Mouse (Mus musculus): ENCODE data around the gene Fcgrt.
"Not testable (repeated sequence)": the region's sequence is repeated elsewhere in the genome, so short reads cannot be mapped to it uniquely, and the experiment has no call there.

Gene Fcgrt

DNA sequence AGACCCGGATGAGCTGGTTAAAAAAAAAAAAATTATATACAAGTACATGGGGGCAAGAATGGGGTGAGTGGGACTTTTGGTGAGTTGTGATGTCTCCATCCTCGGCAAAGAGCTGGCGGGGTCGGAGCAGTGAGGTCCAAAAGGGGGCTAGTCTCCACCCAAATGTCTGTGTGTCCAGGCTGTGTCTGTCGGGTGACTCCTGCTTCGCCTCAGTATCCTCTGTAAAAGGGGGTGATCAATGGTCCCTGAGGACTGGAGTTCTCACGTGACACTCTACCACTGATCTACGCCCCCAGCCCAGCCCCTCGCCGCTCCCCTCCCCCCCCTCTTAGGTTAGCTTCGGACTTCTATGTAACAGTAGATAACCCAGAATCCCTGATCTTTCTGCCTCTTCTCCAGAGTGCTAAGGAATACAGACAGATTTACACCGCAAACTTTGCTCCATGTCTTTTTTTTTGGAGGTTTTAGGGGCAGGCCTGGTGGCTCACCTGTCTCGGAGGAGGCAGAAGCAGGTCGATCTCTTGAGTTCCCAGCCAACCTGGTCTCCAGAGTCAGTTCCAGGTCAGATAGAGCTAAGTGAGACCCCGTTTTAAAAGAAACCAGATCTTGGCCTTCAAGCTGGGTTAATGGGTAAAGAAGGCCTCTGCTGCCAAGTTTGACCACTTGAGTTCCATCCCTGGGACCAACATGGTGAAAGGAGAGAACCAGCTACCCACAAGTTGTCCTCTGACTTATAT, 26.3 kb upstream of the Fcgrt start:
- DNase-seq: no peak

DNA sequence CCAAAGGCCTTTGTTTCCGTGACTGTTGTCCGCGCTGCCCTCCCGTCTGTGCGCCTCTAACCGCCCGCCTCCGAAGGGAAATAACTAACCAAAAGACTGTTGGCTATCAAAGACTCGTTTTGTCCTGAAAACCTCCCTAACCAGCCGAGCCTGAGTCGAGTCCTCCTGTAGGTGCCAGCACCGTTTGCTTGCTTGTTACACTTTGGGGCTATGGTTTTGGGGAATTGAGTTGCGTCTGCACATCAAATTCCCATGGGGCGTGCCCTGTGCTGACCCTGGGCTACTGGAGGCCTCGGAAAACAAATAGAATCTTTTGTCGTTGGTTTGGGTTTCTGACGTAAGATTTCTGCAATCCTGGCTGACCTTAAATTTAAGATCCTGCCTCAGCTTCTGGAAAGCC, 25.7 kb upstream of the Fcgrt start:
- no peak for DNase-seq

DNA sequence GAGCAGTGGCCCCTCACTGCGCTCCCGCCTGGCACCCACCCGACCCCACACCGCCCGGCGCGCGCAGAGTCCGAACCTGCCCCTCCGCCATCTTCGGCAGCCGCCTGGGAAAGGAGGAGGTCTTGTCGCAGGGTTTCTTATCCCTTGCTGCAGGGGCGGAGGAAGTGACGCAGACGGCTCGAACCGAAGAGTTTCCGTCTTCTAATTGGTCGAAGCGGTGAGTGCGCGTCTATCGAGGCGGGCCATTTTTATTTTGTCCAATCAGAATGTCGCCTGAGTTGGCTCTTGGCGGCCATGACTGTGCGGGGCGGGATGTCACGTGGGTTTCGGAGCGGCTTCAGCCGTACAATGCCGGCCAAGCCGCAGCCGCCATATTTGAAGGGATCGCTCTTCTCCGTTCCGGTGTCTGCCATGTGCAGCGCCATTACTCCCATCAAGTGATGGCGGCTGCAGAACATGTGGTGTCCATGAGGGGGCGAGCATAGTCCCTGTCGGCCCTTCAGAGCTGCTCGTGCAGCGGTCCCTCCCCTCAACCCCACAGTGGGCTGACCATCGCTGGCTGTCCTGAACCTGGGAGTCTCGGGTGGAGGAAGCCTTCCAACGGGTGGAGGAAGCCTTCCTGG, 25.1 kb upstream of the Fcgrt start, which contains the start of gene Rpl13a:
TSS of gene Rpl13a (minus strand) at position 138 of the 623 bp plus-strand sequence.
- DNase-seq: peak; percentile 100

DNA sequence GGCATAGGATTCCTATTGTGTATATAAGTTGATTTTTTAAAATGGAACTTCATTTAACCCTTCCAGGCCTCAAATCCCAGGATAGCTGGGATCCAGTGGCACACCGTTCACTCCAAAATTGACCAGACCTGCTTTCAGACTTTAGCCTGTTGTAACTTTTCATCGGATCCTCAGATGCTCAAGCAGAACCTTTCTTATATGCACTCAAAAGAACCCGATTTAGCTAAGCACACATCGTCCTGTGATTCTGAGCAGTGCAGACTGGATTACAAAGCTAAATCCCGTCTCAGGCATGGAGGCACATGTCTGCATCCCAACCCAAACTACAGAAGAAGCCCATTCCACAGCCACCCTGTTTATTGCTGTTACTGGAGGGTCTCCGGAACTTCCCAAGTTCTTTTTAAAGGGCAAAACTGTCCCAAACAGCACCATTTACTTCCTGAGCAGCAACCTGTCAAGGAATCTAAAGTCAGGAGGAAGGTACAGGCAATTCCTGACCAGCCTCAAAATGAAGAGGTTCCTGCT, 24.1 kb upstream of the Fcgrt start:
- no peak for DNase-seq

DNA sequence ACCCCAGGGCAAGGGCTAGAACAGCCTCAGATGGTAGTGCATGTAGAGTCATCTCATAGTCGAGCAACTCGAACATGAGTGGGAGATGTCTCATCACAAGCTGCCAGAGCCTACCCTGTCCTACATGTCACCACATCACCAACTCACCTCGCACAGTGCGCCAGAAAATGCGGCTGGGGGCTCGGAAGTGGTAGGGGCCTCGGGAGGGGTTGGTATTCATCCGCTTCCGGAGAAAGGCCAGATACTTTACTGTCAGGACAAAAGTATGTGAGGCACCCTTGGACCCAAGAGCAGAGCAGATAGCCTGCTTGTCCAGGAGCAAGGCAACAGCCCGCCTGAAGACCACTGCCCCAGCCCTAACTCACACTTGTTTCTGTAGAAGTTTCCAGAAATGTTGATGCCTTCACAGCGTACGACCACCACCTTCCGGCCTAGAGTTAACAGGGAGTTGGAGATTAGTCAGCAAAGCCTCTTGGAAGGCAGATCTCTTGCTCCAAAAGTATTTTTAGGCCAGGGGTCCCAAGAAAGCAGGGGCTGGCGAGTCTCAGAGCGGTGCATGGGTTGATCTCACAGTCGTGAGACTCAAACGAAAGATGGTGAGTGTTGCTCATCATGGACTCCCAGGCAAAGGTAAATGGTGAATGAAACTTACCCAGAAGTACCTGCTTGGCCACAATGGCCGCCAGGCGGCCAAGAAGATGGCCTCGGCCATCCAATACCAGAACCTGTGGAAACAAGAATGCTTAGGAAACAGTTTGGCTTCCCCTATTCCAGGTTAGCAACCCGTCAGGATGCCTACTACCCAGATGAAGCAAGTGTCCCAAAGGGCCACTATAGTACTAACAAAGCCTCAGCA, 23.4 kb upstream of the Fcgrt start:
- DNase-seq: no peak

DNA sequence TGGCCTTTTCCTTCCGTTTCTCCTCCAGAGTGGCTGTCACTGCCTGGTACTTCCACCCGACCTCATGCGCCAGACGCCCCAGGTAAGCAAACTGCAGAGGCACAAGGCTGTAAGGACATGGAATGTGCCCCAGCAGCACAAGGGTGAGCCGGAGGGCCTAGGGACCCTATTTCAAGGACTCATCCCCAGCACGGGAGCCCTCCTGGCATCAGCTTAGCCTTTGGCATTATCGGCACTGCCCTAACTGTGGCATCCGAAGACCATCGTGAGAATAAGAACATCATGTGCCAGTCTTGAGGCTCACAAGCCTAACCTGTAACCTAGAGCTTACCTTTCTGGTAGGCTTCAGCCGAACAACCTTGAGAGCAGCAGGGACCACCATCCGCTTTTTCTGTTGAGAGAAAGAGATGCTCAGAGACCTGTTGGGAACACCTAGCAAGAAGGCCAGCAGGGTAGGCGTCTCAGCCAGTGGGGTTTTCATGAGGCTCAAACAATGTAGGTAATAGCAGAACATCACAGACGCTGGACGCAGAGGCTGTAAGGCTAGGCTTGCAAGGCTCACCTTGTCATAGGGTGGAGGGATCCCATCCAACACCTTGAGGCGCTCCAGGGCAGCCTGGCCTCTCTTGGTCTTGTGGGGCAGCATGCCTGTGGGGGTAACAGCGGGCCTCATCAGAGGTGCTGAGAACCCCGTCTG, 22.6 kb upstream of the Fcgrt start:
- no peak for DNase-seq

DNA sequence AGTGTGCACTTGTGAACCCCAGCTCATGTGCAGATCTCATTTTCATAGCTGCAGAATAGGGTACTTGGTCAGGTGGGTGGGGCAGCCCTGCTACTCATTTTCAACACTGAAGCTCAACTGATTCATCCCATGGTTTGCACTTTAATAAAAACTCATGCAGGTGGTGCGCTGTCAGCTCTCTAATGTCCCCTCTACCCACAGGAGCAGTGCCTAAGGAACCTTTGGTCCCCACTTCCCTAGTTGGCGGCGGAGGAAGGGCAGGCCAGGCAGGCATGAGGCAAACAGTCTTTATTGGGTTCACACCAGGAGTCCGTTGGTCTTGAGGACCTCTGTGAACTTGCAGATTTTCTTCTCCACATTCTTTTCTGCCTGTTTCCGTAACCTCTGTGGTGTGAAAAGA, 22.0 kb upstream of the Fcgrt start:
- not testable (repeated sequence) for DNase-seq

DNA sequence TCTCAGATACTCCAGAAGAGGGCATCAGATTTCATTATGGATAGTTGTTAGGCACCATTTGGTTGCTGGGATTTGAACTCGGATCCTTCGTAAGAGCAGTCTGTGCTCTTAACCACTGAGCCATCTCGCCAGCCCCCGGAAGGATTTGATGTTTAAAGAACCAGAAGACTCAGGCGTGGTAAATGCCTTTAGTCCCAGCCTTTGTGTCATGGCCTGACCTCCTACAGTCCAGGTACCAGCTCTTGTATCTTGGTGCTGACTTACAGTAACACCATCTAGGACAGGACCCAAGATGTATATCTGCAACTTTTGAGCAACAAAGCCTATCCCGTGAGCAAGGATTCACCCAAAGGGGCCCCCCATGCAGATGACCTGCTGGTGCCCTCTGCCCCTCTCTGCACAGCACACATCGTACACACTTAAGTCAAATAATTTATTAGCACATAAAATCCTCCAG, 21.5 kb upstream of the Fcgrt start:
- DNase-seq: no peak

DNA sequence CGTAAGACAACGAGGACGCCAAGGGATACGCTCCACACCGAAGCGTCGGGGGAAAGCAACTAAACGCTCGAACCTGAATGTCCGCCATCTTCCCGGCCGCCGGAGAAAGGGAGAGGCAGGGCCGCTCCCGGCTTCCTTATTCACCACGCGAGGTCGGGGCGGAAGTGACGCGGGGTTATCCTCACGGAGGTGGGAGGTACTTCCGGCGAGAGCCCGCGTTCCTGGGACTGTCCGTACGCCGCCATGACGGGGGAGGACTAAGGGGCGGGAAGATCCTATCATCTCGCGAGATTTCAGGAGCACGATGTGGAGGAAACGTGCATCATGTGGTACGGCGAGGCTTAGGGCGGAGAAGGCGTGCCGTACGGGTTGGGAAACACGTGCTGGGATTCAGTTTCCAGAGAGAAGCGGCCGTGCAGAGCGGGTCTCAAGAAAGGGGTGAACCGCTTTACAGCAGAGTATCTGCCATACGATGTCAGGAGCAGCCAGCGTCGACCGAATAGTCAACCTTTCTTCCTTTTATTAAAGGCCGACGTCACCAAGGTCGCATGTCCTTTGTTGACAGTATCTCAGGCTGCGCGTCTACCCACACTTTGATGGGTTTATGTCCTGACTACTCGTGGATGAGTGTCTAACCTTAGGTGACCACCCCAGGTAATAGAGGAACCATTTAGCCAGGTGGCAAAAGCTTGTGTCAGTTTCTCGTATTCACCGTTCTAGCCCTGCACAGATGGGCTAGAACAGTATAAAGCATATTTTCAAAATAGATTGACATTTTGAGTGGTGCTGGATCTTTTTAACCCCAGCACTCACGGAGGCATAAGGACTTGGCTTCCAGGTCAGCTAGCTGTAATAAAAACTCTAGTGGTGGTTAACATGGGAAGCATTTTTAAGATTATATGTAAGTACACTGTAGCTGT, 20.8 kb upstream of the Fcgrt start, which contains the start of gene Rps11:
TSS of gene Rps11 (minus strand) at position 216 of the 920 bp plus-strand sequence.
- DNase-seq: peak; percentile 99

DNA sequence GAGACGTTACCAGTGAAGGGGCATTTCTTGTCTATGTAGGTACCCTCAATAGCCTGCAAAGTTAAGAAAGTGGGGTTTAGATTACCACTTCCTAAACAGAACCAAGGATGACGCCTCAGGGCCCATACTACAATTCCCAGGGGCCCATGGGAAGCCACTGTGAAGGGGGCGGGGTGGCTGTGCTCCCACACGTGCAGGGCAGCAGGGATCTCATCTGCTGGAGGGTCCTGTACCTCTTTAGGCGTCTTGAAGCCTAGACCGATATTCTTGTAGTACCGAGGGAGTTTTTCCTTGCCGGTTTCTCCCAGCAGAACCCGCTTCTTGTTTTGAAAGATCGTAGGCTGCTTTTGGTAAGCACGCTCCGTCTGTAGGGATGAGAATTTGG, 19.5 kb upstream of the Fcgrt start:
- DNase-seq: no peak

DNA sequence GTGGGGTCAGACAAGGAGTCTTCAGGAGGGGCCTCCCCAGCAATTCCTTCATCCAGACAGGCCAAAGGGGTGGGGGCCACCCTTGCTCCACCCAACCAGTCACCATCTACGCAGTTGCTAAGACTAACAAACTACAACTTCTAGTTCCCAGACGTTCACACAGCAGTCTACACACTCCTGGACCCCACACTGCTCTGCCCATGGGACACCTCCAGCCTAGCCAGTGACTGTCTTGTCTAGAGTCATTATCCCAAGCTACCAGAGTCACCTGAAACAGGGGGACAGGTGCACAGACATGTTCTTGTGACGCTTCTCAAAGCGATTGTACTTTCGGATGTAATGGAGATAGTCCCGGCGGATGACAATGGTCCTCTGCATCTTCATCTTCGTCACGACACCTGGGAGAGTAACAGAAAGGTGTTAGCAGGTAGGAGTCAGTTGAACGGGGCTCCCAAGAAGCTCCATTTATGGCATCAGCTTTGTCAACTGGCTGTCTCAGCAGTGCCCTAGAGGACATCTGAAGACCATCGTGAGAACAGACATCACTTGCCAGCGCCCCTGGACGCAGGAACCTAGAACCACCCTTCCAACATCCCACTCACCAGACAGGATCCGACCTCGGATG, 19.0 kb upstream of the Fcgrt start:
- no peak for DNase-seq

DNA sequence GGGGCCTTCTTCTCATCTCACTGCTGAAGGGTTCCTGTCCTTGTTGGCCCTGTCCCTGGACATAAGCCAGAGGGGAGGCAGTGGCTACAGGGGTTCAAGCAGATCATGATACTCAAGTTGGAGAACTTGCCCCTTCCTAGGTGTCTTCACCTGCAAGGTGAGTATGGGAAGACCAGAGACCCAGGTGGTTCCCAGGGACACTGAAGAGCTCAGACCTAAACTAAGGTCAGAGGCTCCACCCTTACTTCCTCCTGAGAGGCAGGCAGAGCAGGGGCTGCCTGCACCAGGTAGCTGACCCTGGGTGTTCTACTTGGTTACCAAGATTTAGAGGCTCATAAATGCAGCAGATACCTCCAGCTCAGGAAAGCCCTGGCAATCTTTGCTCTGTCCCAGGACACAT, 18.3 kb upstream of the Fcgrt start:
- DNase-seq: no peak

DNA sequence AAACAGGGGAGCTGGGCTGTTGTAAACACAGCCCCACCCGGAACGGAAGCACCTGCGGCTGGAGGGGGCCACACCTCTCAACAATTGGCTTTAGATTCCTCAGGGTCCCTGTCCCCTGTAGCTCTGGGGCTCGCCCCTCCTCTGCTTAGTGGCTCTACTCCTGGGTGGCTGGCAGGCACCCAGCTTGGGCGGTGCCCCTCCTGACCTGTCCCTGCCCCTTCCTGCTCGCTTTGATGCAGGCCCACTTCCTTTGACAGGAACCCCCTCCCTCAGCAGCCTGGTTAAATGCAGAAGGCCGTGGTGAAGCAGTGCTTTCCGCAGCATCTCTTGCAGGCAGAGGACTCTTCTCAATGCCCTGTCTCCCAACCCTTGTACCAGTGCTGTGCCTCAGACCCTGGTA, 17.8 kb upstream of the Fcgrt start:
- no peak for DNase-seq

DNA sequence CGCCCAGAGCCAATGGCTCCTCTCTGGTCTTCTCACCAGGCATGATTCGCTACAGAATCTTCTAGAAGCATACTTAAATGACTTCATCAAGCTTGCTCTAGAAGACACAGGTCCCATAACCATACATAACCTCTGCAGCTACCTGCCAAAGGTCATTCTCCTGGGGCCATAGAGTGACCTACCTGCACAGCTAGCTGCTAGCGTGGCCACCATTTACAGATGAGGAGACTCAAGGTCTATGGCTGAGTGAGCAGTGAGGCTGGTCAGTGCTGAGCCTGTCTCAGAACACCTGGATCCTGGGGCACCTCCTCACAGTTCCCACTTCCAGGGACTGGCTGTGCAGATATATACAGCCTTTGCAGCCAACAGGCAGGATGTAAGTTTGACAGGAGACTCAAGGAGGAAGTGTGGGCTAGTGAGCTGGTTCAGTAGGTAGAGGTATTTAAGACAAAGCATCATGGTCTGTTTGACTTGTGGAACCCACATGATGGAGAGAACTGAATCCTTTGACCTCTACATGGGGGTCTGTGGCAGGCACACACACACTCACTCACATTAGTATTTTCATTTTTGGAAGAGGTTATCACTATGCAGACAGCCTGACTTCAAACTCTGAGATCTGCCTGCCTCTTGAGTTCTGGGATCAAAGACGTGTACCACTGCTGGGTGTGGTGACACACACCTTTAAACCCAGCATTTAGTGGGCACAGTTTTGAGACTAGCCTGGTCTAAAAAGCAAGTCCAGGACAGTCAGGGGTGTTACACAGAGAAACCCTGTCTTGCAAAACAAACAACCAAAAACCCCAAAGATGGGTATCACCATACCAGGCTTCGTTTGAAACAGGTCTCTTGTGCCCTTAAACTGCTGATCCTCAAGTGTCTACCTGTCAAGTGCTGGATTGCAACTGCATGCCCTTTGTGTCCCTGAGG, 16.4 kb upstream of the Fcgrt start:
- DNase-seq: no peak

DNA sequence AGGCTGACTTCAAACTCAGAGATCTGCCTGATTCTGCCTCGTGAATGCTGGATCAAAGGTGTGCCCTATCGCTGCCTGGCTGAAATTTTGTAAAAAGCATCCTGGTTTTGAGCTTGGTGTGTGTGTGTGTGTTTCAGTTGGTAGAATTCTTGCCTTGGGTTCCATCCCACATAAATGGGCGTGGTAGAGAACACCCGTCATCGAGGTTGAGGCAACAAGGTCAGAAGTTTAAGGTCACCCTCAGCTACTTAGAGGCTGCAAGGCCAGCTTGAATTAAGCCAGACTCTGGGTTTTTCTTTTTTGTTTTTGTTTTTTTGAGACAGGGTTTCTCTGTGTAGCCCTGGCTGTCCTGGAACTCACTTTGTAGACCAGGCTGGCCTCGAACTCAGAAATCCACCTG, 14.7 kb upstream of the Fcgrt start:
- DNase-seq: no peak

DNA sequence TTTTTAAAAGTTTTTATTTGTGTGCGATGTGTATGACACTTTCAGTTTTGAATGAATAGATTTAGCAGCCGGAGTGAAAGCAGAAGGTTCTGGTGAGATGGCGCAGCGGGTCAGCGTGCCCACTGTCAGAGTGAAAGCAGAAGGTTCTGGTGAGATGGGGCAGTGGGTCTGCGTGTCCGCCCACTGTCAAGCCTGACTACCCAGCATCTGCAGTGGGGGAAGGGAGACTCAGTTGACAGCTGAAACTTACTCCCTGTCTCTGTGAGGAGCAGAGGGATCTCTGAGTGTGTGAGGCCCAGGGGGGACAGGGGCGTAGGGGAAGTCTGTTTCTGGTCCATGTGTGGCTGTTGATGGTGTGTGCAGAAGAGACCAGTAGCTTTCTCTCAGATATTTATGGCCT, 13.9 kb upstream of the Fcgrt start:
- no peak for DNase-seq

DNA sequence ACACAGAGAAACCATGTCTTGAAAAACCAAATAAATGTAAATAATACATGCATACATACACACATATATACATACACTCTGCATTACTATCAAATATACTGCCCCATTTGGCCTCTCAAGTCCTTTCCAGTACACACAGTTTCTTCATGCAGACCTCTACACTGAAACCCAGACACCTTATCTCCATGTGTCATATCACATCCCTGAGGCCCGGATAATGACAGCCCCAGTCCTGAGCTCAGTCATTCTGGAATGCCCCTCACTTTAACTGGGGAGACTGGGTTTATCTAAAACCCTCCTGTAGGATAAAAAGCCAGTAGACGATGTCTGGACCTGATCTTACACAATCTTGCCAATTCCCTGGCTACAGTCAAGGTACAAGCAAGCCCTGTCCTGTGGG, 9.8 kb upstream of the Fcgrt start:
- no peak for DNase-seq

DNA sequence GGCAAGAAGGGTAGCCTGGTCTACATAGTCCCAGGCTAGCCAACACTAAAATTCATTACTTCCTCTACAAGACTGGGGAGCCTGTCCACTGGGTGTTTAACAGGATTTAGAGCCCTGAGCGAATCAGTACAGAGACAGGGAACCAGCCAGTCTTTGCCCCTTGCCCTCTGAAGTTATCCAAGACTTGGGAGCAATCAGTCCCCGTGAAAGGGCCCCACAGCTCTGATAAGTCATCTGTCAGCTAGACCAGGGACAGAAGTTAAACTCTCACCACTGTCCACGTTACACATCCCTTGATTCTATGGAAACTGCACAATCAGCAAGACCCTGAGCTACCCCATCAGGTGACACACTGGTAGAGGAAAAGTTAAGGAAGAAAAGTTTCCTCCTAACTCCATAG, 8.9 kb upstream of the Fcgrt start:
- DNase-seq: no peak

DNA sequence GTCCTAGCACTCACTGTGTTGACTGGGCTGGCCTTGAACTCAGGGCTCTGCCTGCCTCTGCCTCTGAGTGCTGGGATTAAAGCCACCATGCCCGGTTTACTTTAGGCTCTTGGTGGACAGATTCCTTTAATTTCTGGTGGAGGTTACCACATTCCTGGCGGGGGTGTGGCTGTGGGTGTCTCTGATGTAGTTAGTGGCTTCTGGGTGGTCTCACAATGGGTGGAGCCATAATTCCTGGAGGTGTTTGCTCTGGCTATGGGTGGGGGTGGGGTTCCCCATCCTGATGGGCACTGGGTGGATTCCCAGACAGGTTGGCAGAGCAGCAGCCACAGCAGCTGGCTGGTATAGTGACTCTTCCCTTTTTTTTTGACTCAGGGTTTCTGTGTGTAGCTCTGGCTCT, 8.3 kb upstream of the Fcgrt start:
- no peak for DNase-seq

DNA sequence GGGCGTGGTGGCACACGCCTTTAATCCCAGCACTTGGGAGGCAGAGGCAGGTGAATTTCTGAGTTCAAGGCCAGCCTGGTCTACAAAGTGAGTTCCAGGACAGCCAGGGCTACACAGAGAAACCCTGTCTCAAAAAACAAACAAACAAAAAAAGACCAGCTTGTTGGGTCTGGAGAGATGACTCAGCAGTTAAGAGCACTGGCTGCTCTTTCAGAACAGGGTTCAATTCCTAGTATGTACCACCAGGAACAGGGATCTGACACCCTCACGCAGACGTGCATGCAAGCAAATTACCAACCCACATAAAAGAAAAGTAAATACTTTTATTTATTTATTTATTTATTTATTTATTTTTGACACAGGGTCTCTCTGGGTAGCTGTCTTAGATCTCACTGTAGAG, 6.4 kb upstream of the Fcgrt start:
- not testable (repeated sequence) for DNase-seq
